ENCODE assay signal across 8 mouse cellular contexts in genomic region chr12:31271361-31272011, GRCm38 (mm10). TPM values are rescaled to one million over a fixed set of nuclear protein-coding genes. Genes with fewer than 3 reads are reported as not detected.
DNase-seq lines count a peak whose midpoint lies in the region; ATAC-seq lines count a peak whose summit lies in the region.

No protein-coding gene starts in this region.

- peak overlapping the region; percentile 62 for H3K9ac ChIP-seq in heart, embryonic 13.5 days
- H3K9ac ChIP-seq in limb, embryonic 13.5 days: no peak overlapping the region

- H3K36me3 ChIP-seq in heart, embryonic 13.5 days: peaks cover 87% of the 10 kb centered on the region
- peaks cover 71% of the 10 kb centered on the region for H3K36me3 ChIP-seq in limb, embryonic 13.5 days

- H3K27me3 ChIP-seq in heart, embryonic 13.5 days (replicated peaks): no peaks in the 10 kb centered on the region
- H3K27me3 ChIP-seq in limb, embryonic 13.5 days: peaks cover 3% of the 10 kb centered on the region; the same call in 1 of the 2 replicates

- peak overlapping the region; percentile 56 for H3K4me2 ChIP-seq in heart, embryonic 13.5 days
- peak overlapping the region; percentile 42 for H3K4me2 ChIP-seq in limb, embryonic 13.5 days (replicated peaks)

- peaks cover 96% of the 10 kb centered on the region for H3K4me1 ChIP-seq in heart, embryonic 13.5 days
- H3K4me1 ChIP-seq in limb, embryonic 13.5 days: peaks cover 70% of the 10 kb centered on the region

- H3K9me3 ChIP-seq in heart, embryonic 13.5 days: no peaks in the 10 kb centered on the region
- H3K9me3 ChIP-seq in limb, embryonic 13.5 days: no peaks in the 10 kb centered on the region

- H3K4me3 ChIP-seq in heart, embryonic 13.5 days: peak overlapping the region; percentile 23
- H3K4me3 ChIP-seq in limb, embryonic 13.5 days: 0 out of 2 replicates have a peak overlapping the region, but pooled peaks have one; percentile 10

- peak; percentile 22; the same call in 1 of the 2 replicates for ATAC-seq in heart, embryonic 13.5 days (ENCODE audit: extremely low read depth, insufficient number of reproducible peaks, low FRiP score, low TSS enrichment)
- peak; percentile 24; the same call in 1 of the 2 replicates for ATAC-seq in limb, embryonic 13.5 days (ENCODE audit: low FRiP score, low read depth)

- WGBS in heart, embryonic 13.5 days: 11% methylated on average over 16 of the region's 16 CpGs
- WGBS in limb, embryonic 13.5 days: 31% methylated on average over 16 of the region's 16 CpGs

- DNase-seq in adrenal gland, adult (ENCODE audit: inconsistent age in 2 of 2, low spot score in 1 of 2): peak; percentile 67 to 86
- DNase-seq in adrenal gland, adult 8-10 months: no peak
- peak; percentile 58 for DNase-seq in adipocyte (ENCODE audit: low spot score)
- no peak for DNase-seq in right cerebral cortex, adult 2 months (ENCODE audit: low spot score in 2 of 2)
- DNase-seq in urinary bladder, adult 2 months (ENCODE audit: low spot score): no peak
- no peak for DNase-seq in cerebellum, adult 9-11 months

- H3K27ac ChIP-seq in heart, embryonic 13.5 days (replicated peaks): peak overlapping the region; percentile 91
- peak overlapping the region; percentile 49 for H3K27ac ChIP-seq in limb, embryonic 13.5 days

RNA-seq across cellular contexts. Expression of gene Lamb1, which starts 6.5 kb away (rescaled TPM):
- total RNA-seq in adrenal gland, adult 8-10 months (2022): 100 to 1,000 TPM; 109 to 247 (median 188) TPM
- 90.6 and 91.3 TPM in 2 replicates for polyA plus RNA-seq in heart, embryonic 13.5 days (2015; fragmentation: Nextera tagmentation; extraction: Ambion mirVana)
- polyA plus RNA-seq in limb, embryonic 13.5 days (2015; fragmentation: Nextera tagmentation; extraction: Ambion mirVana): 62.1 and 71.9 TPM in 2 replicates
- polyA plus RNA-seq in urinary bladder, adult 2 months (2012; rRNA removed): 49.8 and 62.9 TPM in 2 replicates

RNA-seq across cellular contexts. Expression of gene Gm6993, which starts 30.9 kb away (rescaled TPM):
- total RNA-seq in adrenal gland, adult 8-10 months (2022): not detected
- polyA plus RNA-seq in heart, embryonic 13.5 days (2015; fragmentation: Nextera tagmentation; extraction: Ambion mirVana): not detected in 2 replicates
- not detected in 2 replicates for polyA plus RNA-seq in limb, embryonic 13.5 days (2015; fragmentation: Nextera tagmentation; extraction: Ambion mirVana)
- not detected in 2 replicates for polyA plus RNA-seq in urinary bladder, adult 2 months (2012; rRNA removed)

Comparison
In these comparisons a context has a peak if more than half of its experiments do, and no peak if none do; other contexts are left out.
1. DNase-seq: peak in adrenal gland, adult (2 of 2) and adipocyte (single experiment); none in adrenal gland, adult 8-10 months (single experiment), right cerebral cortex, adult 2 months (0 of 2), urinary bladder, adult 2 months (single experiment) and cerebellum, adult 9-11 months (single experiment).